In the genomic region with DNA sequence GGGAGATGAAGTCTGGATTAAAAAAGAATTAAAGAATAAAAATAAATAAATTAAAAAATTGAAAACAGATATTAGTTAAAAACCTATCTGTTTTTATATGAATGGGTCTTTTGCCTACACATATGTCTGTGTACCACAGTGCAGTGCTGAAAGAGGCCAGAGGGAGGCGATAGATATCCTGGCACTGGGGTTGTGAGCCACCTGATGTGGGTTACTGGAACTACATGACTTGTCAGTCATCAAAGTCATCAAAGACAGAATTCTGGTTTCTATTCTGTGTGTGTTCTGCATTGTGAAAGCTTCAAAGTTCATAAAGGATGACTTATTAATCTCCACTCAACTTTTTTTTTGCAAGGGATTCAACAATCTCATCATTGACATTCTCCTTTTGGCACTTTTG, we compare ENCODE assay signal across 13 mouse cellular contexts. TPM values are rescaled to one million over a fixed set of nuclear protein-coding genes. Genes with fewer than 3 reads are reported as not detected.
A peak's percentile ranks its signal among the peaks of the same experiment; 100 is the strongest.
DNase-seq lines count a peak whose midpoint lies in the region; ATAC-seq lines count a peak whose summit lies in the region.
"Had no signal": no experiment of that assay in that cellular context is flagged by ENCODE, and none has a peak within 500 bp of the region (broad histone marks: within the 10 kb centered on the region; RNA-seq: fewer than 3 reads in every experiment).

No protein-coding gene starts in this region.

- no peaks in the 10 kb centered on the region for H3K9me3 ChIP-seq in kidney, embryonic 14.5 days (ENCODE audit: control insufficient read depth, low read length)
- no peaks in the 10 kb centered on the region for H3K9me3 ChIP-seq in midbrain, embryonic 16.5 days (replicated peaks; ENCODE audit: control insufficient read depth, low read length, poor library complexity, severe bottlenecking)
- H3K9me3 ChIP-seq: embryonic facial prominence, embryonic 10.5 days; forebrain, embryonic 13.5 days; limb, embryonic 12.5 days had no signal

- H3K9ac ChIP-seq in kidney, embryonic 14.5 days (ENCODE audit: low read depth, low read length) = no peak overlapping the region
- H3K9ac ChIP-seq in midbrain, embryonic 16.5 days (ENCODE audit: low read depth, low read length) = no peak overlapping the region
- H3K9ac ChIP-seq: forebrain, embryonic 13.5 days; limb, embryonic 12.5 days had no signal

- DNase-seq in kidney, adult 18-20 months = peak; percentile 16
- peak; percentile 16 for DNase-seq in thymus, postnatal 4 days
- no peak for DNase-seq in thymus, postnatal 0 days (ENCODE audit: low spot score)
- peak; percentile 67 for DNase-seq in ZHBTc4 (ENCODE audit: low read depth, low spot score)
- DNase-seq in testis, postnatal 10 days (ENCODE audit: low spot score) = peak; percentile 44
- DNase-seq: cerebellum, adult 8-10 months; gastrocnemius, postnatal 36 days had no signal

- no peaks in the 10 kb centered on the region for H3K4me1 ChIP-seq in kidney, embryonic 14.5 days (ENCODE audit: control insufficient read depth, insufficient read depth, low read length)
- H3K4me1 ChIP-seq in midbrain, embryonic 16.5 days (ENCODE audit: control insufficient read depth, insufficient read depth, low read length) = no peaks in the 10 kb centered on the region
- H3K4me1 ChIP-seq: embryonic facial prominence, embryonic 10.5 days; forebrain, embryonic 13.5 days; limb, embryonic 12.5 days had no signal

- H3K4me2 ChIP-seq in kidney, embryonic 14.5 days (replicated peaks; ENCODE audit: low read depth, low read length) = no peak overlapping the region
- no peak overlapping the region for H3K4me2 ChIP-seq in midbrain, embryonic 16.5 days (ENCODE audit: low read length)
- H3K4me2 ChIP-seq: forebrain, embryonic 13.5 days; limb, embryonic 12.5 days had no signal

- 19% methylated on average over 1 of the region's 1 CpGs for WGBS in kidney, embryonic 14.5 days
- 38% methylated on average over 1 of the region's 1 CpGs for WGBS in midbrain, embryonic 16.5 days

- ATAC-seq in kidney, embryonic 14.5 days (ENCODE audit: low FRiP score, low TSS enrichment) = no peak
- no peak for ATAC-seq in midbrain, embryonic 16.5 days
- ATAC-seq: forebrain, embryonic 13.5 days had no signal

- no peak overlapping the region for H3K4me3 ChIP-seq in kidney, embryonic 14.5 days (ENCODE audit: low read length)
- H3K4me3 ChIP-seq in midbrain, embryonic 16.5 days (ENCODE audit: low read depth, low read length) = no peak overlapping the region
- H3K4me3 ChIP-seq: embryonic facial prominence, embryonic 10.5 days; forebrain, embryonic 13.5 days; limb, embryonic 12.5 days; myocyte had no signal

- no peaks in the 10 kb centered on the region for H3K27me3 ChIP-seq in kidney, embryonic 14.5 days (ENCODE audit: control insufficient read depth, insufficient read depth, low read length)
- no peaks in the 10 kb centered on the region for H3K27me3 ChIP-seq in midbrain, embryonic 16.5 days (ENCODE audit: control insufficient read depth, insufficient read depth, low read depth, low read length)
- H3K27me3 ChIP-seq: forebrain, embryonic 13.5 days; limb, embryonic 12.5 days had no signal

- no peak overlapping the region for H3K27ac ChIP-seq in kidney, embryonic 14.5 days (ENCODE audit: low read depth, low read length)
- H3K27ac ChIP-seq in midbrain, embryonic 16.5 days (ENCODE audit: low read length) = no peak overlapping the region
- H3K27ac ChIP-seq: embryonic facial prominence, embryonic 10.5 days; forebrain, embryonic 13.5 days; limb, embryonic 12.5 days had no signal

- no peaks in the 10 kb centered on the region for H3K36me3 ChIP-seq in kidney, embryonic 14.5 days (ENCODE audit: control insufficient read depth, insufficient read depth, low read length)
- H3K36me3 ChIP-seq in midbrain, embryonic 16.5 days (ENCODE audit: control insufficient read depth, insufficient read depth, low read length) = no peaks in the 10 kb centered on the region
- H3K36me3 ChIP-seq: embryonic facial prominence, embryonic 10.5 days; limb, embryonic 12.5 days had no signal

RNA-seq across cellular contexts. Expression of a gene that starts 43.4 kb away (rescaled TPM):
- polyA plus RNA-seq in kidney, embryonic 14.5 days (2014; fragmentation: Nextera tagmentation; extraction: Ambion mirVana) = not detected in 2 replicates
- not detected in 2 replicates for polyA plus RNA-seq in thymus, postnatal 0 days (2015; fragmentation: Nextera tagmentation; extraction: Ambion mirVana)
- polyA plus RNA-seq in midbrain, embryonic 16.5 days (2015; fragmentation: Nextera tagmentation; extraction: Ambion mirVana) = not detected in 2 replicates
- polyA plus RNA-seq: embryonic facial prominence, embryonic 10.5 days; forebrain, embryonic 13.5 days; limb, embryonic 12.5 days; myocyte had no signal
